Mouse (Mus musculus) spleen, adult 2 months (tissue): Measurements from ENCODE around the gene Fhit.

Experiments used
- CTCF ChIP-seq: fragments of 200-500 bp; IDR thresholded peaks from 2 replicates; pipeline ENCODE4 v1.5.1; 2011; ENCODE audit warnings: mild to moderate bottlenecking, inconsistent platforms; ENCODE audit not compliant: insufficient read depth, insufficient read length, insufficient replicate concordance; ENCODE audit errors: extremely low read depth
- POLR2A ChIP-seq: fragments of 200-500 bp; IDR thresholded peaks from 2 replicates; pipeline ENCODE4 v1.6.1; 2011; ENCODE audit warnings: low read depth, low read length, inconsistent platforms

DNA sequence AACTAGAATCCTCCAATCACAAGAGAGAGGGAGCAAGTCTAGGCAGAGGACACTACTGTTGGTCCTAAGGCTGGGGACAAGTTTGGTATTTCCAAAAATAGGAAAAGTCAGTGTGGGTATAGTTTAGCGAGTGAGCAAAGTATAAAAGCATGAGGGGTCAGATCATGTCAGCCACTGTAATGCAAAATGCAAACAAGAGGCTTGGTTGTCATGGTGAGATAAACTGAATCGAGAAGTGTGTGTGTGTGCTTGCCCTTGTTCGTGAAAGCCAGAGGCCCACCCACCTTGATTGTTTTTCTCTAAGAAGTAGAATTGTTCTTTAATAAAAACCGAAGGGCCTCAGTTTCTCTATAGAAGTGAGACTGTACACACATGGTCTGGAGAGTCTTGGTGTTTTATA, 1465.8 kb downstream of the Fhit start:
- TF ChIP-seq POLR2A (no peak), CTCF (no peak)
